Mouse (Mus musculus) C2C12 (cell line): ENCODE measurements at regions not wholly inside any gene's neighbourhood (a gene's known extent, or its start where the extent isn't known, plus 50 kb on each side); places are given as distances from the start of the nearest gene placed in this dataset.

Experiments used
- CTCF ChIP-seq: IDR thresholded peaks from one replicate; pipeline ENCODE4 v1.5.1; 2011; ENCODE audit not compliant: control insufficient read depth, insufficient read depth, insufficient read length
- MAX ChIP-seq: IDR thresholded peaks from one replicate; pipeline ENCODE4 v1.6.1; 2011; ENCODE audit warnings: mild to moderate bottlenecking, control low read depth
- MYOG ChIP-seq: IDR thresholded peaks from one replicate; pipeline ENCODE4 v1.6.1; 2011; ENCODE audit not compliant: control insufficient read depth, insufficient read length; ENCODE audit errors: extremely low read depth
- USF1 ChIP-seq: IDR thresholded peaks from one replicate; pipeline ENCODE4 v1.6.1; 2011; ENCODE audit warnings: low read depth, mild to moderate bottlenecking, control low read depth, moderate library complexity

GRCm38 (mm10) chr12:9752079-9752450 is 182.1 kb downstream of the Osr1 start:
- TF ChIP-seq CTCF (no peak), USF1 (no peak), MAX (no peak), MYOG (no peak)
